Mouse (Mus musculus): ENCODE measurements around the gene Gtf2f2. TPM values are rescaled to one million over a fixed set of nuclear protein-coding genes. Genes with fewer than 3 reads are reported as not detected.

The Gtf2f2 gene
- polyA plus RNA-seq, 1 experiment: 24.3 TPM

- Histone ChIP-seq H3K79me2 (ENCODE audit: control insufficient read depth, insufficient read depth) (peaks cover 13% of the 10 kb centered on the region), H3K4me2 (ENCODE audit: low read depth) (no peak overlapping the region), H3K36me3 (ENCODE audit: control insufficient read depth, insufficient read depth) (no peaks in the 10 kb centered on the region), H3ac (ENCODE audit: control insufficient read depth, insufficient read length) (no peak overlapping the region), H3K4me3 (no peak overlapping the region), H3K27me3 (ENCODE audit: control insufficient read depth, insufficient read depth, insufficient read length) (no peaks in the 10 kb centered on the region)
- no peak for TF ChIP-seq REST (IDR thresholded peaks at IDR 0.05; ENCODE audit: insufficient read depth, insufficient read length)
- TF ChIP-seq POLR2AphosphoS2 (IDR thresholded peaks at IDR 0.05; ENCODE audit: insufficient read length, low read depth): no peak
- no peak for TF ChIP-seq E2F4 (IDR thresholded peaks at IDR 0.05; ENCODE audit: insufficient read depth)
Measured at GRCm38 (mm10) chr14:75962250-75962649, 48.4 kb downstream of the Gtf2f2 start.

- H3K4me3 ChIP-seq: no peak within 1 kb of the TSS
- H3K4me2 ChIP-seq (ENCODE audit: low read depth): no peak within 1 kb of the TSS
- no peaks in the 10 kb centered on the region for H3K27me3 ChIP-seq (ENCODE audit: control insufficient read depth, insufficient read depth, insufficient read length)
- H3K79me2 ChIP-seq (ENCODE audit: control insufficient read depth, insufficient read depth): peaks cover 12% of the 10 kb centered on the region
- no peaks in the 10 kb centered on the region for H3K36me3 ChIP-seq (ENCODE audit: control insufficient read depth, insufficient read depth)
- no peak within 1 kb of the TSS for H3ac ChIP-seq (ENCODE audit: control insufficient read depth, insufficient read length)
- no peak for TF ChIP-seq MYOD1 (IDR thresholded peaks at IDR 0.05; ENCODE audit: control insufficient read depth in 1 of 3, insufficient read length in 2 of 3, low read depth in 2 of 3)
Measured at GRCm38 (mm10) chr14:75954766-75955165, 55.9 kb downstream of the Gtf2f2 start, which contains the start of gene Kctd4. TSS of gene Kctd4 (plus strand) at chr14:75955009.

GRCm38 (mm10) chr14:75953011-75953410 is 57.7 kb downstream of the Gtf2f2 start:
- TF ChIP-seq MYOG (IDR thresholded peaks at IDR 0.05; ENCODE audit: control insufficient read depth in 1 of 3, insufficient read depth in 1 of 3, insufficient read length in 2 of 3, low read depth in 2 of 3) (no peak), E2F4 (IDR thresholded peaks at IDR 0.05; ENCODE audit: insufficient read depth) (no peak), TCF12 (IDR thresholded peaks at IDR 0.05; ENCODE audit: insufficient read depth, poor library complexity, severe bottlenecking) (no peak), SRF (IDR thresholded peaks at IDR 0.05; ENCODE audit: control insufficient read depth, insufficient read length, low read depth) (no peak), REST (IDR thresholded peaks at IDR 0.05; ENCODE audit: insufficient read depth, insufficient read length) (no peak)
- no peak overlapping the region for H3K4me3 ChIP-seq
- H3K4me2 ChIP-seq (ENCODE audit: low read depth): no peak overlapping the region
- H3K79me2 ChIP-seq (ENCODE audit: control insufficient read depth, insufficient read depth): peaks cover 12% of the 10 kb centered on the region
- no peaks in the 10 kb centered on the region for H3K36me3 ChIP-seq (ENCODE audit: control insufficient read depth, insufficient read depth)
- no peaks in the 10 kb centered on the region for H3K27me3 ChIP-seq (ENCODE audit: control insufficient read depth, insufficient read depth, insufficient read length)
- H3ac ChIP-seq (ENCODE audit: control insufficient read depth, insufficient read length): no peak overlapping the region

GRCm38 (mm10) chr14:75947674-75948073 is 63.0 kb downstream of the Gtf2f2 start:
- Histone ChIP-seq H3ac (ENCODE audit: control insufficient read depth, insufficient read length) (no peak overlapping the region), H3K4me2 (ENCODE audit: low read depth) (no peak overlapping the region), H3K36me3 (ENCODE audit: control insufficient read depth, insufficient read depth) (no peaks in the 10 kb centered on the region), H3K27me3 (ENCODE audit: control insufficient read depth, insufficient read depth, insufficient read length) (no peaks in the 10 kb centered on the region), H3K4me3 (no peak overlapping the region), H3K79me2 (ENCODE audit: control insufficient read depth, insufficient read depth) (peaks cover 7% of the 10 kb centered on the region)
- TF ChIP-seq SRF (IDR thresholded peaks at IDR 0.05; ENCODE audit: control insufficient read depth, insufficient read length, low read depth) (no peak), MYOG (IDR thresholded peaks at IDR 0.05; ENCODE audit: control insufficient read depth in 1 of 3, insufficient read depth in 1 of 3, insufficient read length in 2 of 3, low read depth in 2 of 3) (no peak), MAX (IDR thresholded peaks at IDR 0.05; ENCODE audit: low read depth) (no peak), MYOD1 (IDR thresholded peaks at IDR 0.05; ENCODE audit: control insufficient read depth in 1 of 3, insufficient read length in 2 of 3, low read depth in 2 of 3) (no peak), CEBPB (IDR thresholded peaks at IDR 0.05; ENCODE audit: insufficient read depth, poor library complexity, severe bottlenecking) (no peak), REST (IDR thresholded peaks at IDR 0.05; ENCODE audit: insufficient read depth, insufficient read length) (no peak), POLR2AphosphoS2 (IDR thresholded peaks at IDR 0.05; ENCODE audit: insufficient read length, low read depth) (no peak), TCF3 (IDR thresholded peaks at IDR 0.05; ENCODE audit: insufficient read length, low read depth) (no peak), USF1 (IDR thresholded peaks at IDR 0.05; ENCODE audit: low read depth) (no peak), POLR2A (IDR thresholded peaks at IDR 0.05; ENCODE audit: insufficient read length, low read depth) (no peak), TCF12 (IDR thresholded peaks at IDR 0.05; ENCODE audit: insufficient read depth, poor library complexity, severe bottlenecking) (no peak), E2F4 (IDR thresholded peaks at IDR 0.05; ENCODE audit: insufficient read depth) (no peak)

GRCm38 (mm10) chr14:75942365-75942764 is 68.3 kb downstream of the Gtf2f2 start:
- Histone ChIP-seq H3K36me3 (ENCODE audit: control insufficient read depth, insufficient read depth) (no peaks in the 10 kb centered on the region), H3ac (ENCODE audit: control insufficient read depth, insufficient read length) (no peak overlapping the region), H3K4me3 (no peak overlapping the region), H3K79me2 (ENCODE audit: control insufficient read depth, insufficient read depth) (no peaks in the 10 kb centered on the region), H3K4me2 (ENCODE audit: low read depth) (no peak overlapping the region), H3K27me3 (ENCODE audit: control insufficient read depth, insufficient read depth, insufficient read length) (no peaks in the 10 kb centered on the region)
- no peak for TF ChIP-seq SRF (IDR thresholded peaks at IDR 0.05; ENCODE audit: control insufficient read depth, insufficient read length, low read depth)
- no peak for TF ChIP-seq USF1 (IDR thresholded peaks at IDR 0.05; ENCODE audit: low read depth)
- no peak for TF ChIP-seq TCF12 (IDR thresholded peaks at IDR 0.05; ENCODE audit: insufficient read depth, poor library complexity, severe bottlenecking)

- Histone ChIP-seq H3K79me2 (ENCODE audit: control insufficient read depth, insufficient read depth) (no peaks in the 10 kb centered on the region), H3K4me3 (no peak overlapping the region), H3K27me3 (ENCODE audit: control insufficient read depth, insufficient read depth, insufficient read length) (no peaks in the 10 kb centered on the region), H3K4me2 (ENCODE audit: low read depth) (no peak overlapping the region), H3ac (ENCODE audit: control insufficient read depth, insufficient read length) (no peak overlapping the region), H3K36me3 (ENCODE audit: control insufficient read depth, insufficient read depth) (no peaks in the 10 kb centered on the region)
- TF ChIP-seq SRF (IDR thresholded peaks at IDR 0.05; ENCODE audit: control insufficient read depth, insufficient read length, low read depth): no peak
- TF ChIP-seq REST (IDR thresholded peaks at IDR 0.05; ENCODE audit: insufficient read depth, insufficient read length): no peak
- TF ChIP-seq MYOG (IDR thresholded peaks at IDR 0.05; ENCODE audit: control insufficient read depth in 1 of 3, insufficient read depth in 1 of 3, insufficient read length in 2 of 3, low read depth in 2 of 3): peak in 1 of 3 experiments; percentile 5
- no peak for TF ChIP-seq TCF12 (IDR thresholded peaks at IDR 0.05; ENCODE audit: insufficient read depth, poor library complexity, severe bottlenecking)
- no peak for TF ChIP-seq TCF3 (IDR thresholded peaks at IDR 0.05; ENCODE audit: insufficient read length, low read depth)
- TF ChIP-seq POLR2A (IDR thresholded peaks at IDR 0.05; ENCODE audit: insufficient read length, low read depth): no peak
- no peak for TF ChIP-seq POLR2AphosphoS2 (IDR thresholded peaks at IDR 0.05; ENCODE audit: insufficient read length, low read depth)
- TF ChIP-seq MYOD1 (IDR thresholded peaks at IDR 0.05; ENCODE audit: control insufficient read depth in 1 of 3, insufficient read length in 2 of 3, low read depth in 2 of 3): no peak
Measured at GRCm38 (mm10) chr14:75941500-75941899, 69.2 kb downstream of the Gtf2f2 start.
